Mouse (Mus musculus): ENCODE measurements around the gene Irf2bpl.

Gene Irf2bpl

DNA sequence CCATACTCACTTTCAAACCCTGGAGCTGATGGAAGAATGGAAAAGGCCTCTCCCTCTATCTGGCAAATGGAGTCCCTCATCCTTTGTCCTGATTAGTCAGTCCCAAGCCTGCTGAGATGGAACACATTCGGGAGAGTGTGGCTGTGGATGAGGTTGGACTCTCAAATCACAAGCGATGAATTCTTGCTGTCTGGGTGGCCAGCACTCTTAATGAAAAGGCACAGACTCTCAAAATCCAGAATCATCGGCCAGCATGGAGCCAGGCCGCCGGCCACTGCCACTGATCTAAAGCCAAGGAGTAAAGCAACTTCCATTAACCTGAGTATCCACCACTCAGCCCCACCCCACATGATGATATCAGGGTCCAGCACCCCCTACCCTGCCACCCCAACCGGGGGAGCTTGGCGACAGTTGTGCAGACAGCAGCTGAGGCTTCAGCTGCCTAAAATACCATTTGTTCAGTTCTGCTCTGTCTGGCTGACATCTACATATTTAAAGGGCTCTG is 13.2 kb upstream of the Irf2bpl start:
- DNase-seq, result no peak

DNA sequence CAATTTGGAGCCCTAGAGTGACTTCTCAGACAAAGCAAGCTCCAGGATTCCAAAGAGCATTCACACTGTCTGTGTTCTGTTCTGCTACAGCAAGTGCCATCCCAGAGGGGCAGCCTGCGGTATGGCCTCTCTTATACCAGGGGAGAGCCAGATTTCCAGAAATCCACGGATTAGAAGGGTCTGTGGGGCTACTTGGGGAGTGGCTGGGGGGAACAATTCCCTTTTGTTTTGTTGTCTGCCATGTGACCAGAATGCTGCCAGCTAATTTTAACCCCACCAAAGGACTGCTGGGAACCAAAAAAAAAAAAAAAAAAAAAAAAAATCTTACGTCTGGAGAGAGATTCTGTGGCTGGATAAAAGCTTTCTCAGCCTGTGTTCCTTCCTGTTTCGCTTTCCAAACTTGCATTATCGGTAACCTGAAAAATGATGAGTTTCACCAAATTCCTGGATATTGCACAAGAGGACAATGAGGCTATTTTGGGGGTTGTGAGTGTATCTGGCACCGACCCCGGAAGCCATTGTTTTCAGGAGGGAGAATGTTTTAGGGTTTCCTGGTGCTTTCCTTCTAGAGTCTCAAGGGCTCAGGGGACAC is 12.4 kb upstream of the Irf2bpl start:
- no peak for DNase-seq

DNA sequence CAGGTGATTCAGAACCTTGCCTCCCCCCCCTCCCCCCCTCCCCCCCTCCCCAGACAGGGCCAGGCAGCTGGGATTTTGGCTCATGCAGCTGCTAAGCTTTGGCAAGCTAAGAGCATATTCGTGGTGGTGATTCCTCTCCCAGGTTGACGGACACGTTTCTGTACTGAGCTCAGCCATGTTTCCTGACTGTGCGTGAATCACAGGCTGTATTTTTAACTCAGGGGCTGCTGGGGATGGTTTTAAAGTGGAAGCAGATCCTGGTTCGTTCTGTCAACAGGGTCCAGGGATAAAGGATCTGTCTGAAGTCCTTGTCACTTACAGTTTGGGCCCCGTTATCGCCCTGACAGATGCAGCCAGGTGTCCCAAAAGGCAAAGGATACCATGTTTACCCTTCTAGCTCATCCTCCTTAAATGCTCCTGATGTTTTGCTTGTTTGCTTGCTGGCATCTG is 11.9 kb upstream of the Irf2bpl start:
- DNase-seq, result no peak

DNA sequence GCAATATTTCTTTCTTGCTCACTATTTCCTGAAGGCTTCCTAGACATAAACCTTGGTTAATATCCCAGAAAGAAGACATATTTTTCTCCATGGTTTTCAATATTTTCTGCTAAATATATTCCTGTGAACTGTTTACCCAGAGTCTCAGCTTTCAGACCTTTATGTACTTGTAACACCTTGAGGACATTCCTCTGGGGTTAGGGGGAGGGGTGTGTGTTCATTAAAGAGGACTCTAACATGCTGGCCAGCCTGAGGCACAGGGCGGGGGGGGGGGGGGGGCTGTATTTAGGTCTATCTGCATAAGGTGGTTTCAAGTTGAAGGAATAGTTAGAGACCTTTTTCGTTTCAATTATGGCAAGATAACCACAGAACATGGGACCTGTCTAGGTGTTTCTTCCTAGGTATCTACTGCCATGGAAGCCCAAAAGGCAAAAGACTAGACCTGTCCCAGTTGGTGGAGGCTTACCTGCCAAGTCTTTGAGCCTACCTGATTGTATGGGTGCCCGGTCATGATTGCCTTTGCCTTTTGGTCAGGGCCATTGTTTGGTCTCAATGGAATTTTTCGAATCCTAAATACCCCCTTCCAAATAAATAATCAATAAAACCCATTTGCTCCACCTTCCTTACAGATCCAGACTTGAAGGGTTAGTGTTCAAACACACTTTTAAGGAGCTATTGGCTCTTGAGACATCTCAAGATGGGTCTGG is 11.3 kb upstream of the Irf2bpl start:
- DNase-seq, result no peak

DNA sequence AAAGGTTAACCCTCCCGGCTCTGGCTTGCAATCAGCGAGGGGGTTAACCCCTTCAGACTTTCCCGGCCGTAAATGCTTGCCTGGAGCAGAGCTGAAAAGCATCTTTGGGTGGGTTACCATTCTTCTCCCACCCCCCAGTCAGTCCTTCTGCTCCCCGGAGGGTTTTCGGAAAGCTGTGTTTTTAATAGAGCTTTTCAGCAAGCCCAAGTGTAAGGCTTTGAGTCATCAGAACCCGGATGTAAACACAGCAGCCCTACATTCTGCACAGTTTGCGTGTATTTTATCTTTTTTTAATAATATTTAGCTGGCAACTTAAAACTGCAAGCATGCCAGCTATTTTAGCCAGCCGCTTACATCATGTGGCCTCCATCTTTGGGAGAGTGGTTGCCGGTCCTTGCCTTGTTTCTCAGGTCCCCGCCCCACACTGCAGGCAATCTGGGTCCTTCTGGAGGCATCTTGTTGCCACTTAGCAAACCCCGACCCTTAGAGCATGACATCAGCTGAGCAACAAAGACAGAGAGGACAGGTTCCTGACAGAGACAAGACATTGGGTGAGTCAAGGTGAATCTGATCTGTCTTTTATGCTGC is 10.3 kb upstream of the Irf2bpl start:
- no peak for DNase-seq

DNA sequence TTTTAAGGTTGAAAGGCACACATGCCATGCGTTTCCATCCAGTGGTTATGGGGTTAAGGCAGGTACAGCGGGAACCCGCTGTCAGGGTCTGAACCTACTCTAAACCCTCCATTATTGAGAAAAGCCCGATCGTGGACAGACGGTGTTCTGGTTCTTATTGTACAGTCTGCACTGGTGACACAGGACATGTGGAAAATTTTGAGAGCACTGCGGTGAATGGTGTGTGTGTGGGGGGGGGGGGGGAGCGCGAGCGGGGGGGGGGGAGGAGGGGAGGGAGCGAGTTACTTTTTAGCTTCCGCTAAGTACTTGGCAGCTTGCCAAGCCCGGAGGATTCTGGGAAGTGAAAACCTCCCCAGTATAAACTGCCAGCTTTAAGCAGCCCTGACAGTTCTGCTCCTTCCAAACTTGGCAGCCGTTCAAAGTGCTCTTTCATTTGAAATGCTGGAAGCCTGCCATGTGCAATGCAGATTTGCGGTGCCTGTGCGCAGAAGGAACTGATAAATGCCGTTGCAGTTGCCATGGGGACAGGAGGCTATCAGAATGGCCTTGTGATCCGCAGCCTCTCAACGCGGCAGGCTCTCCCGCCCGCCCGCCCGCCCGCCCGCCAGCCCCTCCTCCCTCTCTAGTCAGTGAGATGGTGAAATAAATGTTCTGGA is 9.7 kb upstream of the Irf2bpl start:
- peak; percentile 93 for DNase-seq

DNA sequence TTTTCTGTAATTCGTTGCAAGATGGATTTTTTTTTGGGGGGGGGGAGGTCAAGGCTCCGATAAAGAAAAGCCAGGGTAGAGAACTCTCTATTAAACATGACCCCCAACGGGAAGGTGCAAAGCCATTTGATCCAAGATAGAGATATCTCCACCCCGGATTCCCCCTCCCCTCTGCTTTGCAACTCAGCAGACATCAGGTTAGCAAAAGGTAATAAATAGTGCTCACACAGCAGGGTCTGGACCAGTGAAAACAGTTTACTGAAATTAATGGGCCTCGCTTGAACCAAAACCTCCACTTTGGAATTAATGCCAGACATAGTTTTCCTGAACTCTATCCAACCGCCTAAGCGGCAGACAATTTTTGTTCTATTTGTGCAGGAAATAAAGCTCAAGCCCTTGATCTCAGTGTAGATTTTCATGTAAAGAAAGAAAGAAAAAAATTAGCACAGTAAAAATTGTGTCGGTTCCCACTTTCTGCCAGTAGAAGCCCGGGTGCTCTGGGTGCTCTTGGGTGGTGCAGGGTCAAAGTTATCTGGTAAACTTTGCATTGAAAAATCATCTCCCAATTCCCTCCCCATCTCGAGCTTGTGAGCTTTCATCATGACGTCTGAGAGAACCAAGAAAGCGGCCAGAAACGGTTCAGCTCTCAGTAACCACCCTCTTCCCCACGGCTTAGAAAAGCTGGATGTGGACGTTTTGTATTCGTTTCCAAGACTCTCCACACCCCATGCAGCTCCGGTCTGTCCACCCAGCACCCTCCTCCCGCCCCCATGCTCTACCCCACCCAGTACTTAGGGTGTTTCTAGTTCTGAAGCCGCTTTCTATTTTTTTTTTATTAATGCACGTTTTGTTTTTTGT is 9.0 kb upstream of the Irf2bpl start:
- DNase-seq, result peak; percentile 57

DNA sequence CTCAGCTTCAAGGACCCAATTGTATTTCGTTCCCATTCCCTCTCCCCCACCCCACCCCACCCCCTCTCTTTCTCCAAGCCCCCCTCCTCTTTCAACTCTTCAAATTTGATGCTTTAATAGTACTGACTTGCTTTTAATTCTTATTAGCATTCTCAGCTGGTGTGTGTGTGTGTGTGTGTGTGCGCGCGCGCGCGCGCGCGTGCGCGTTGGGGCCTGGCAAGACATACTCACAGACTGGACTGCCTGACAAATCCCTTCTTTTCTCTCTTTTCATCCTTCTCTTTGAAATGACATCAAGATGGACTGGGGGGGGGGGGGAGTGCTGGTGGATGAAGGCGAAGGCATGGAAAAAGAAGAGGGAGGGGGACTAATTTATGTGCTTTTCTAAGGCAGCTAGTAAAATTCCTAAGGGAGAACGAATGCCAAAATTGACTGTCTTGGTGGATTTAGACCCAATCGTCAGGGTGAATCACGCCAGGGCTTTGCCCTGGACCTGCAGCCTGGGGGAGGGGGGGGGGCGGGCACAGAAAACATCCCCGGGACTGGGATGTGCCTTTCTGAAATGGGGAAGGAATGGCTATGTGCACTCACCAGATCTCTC is 8.2 kb upstream of the Irf2bpl start:
- DNase-seq, result peak; percentile 59

DNA sequence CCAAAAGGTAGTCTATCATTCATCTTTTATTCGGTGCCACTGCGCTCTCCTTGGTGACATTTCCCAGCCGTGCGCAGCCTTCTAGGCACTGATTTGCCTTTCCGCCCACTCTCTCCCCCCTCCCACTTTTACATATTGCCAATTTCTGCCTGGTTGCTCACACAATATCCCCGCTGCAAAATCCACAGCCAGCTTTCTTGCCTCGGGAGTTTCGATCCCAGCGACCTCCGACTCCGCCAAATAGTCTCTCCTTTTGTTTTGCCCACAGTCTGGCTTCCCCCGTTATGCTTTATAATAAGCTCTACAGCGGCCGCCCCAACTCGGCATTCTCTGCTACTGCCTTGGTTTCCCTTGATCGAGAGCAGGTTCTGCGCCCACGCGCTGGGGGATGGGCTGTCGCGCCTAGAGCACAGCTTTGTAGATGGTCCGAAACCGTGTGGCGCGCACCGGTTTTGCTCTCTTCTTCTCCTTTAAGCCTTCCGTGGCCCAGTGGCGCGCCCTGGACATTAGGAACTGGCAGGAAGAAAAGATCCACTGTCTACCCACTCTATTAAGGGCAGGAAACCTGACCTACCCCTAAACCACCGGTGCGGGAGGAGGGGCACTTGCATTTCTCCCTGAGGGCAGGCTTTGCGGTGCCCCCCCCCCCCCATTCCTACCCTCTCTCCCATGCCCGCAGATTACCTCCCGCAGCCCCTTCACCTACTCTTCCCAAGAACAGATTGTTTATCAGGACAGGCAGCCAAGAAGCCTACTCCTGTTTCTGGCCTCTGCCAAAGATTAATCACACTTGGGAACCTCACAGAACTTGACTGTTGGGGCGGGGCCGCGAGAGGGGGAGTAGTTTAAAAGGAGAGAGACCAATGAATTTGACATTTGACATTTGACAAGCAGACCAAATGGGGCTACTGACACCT is 7.4 kb upstream of the Irf2bpl start:
- DNase-seq, result peak; percentile 82

DNA sequence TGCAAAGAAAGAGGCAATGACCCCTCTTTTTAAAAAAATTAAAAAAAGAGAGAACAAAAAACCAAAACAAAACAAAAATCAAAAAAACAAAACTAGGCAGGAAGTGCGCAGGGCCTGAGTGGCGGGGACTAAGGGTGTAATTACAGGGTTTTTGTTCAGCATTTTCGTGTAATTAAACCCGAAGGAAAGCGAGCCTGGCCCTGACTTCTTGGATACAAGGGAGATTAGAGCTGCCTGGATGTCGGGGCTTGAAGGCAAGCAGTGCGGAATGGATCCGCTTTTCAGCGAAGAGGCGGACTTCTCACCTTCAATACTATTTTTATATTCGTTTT is 6.8 kb upstream of the Irf2bpl start:
- DNase-seq, result no peak

DNA sequence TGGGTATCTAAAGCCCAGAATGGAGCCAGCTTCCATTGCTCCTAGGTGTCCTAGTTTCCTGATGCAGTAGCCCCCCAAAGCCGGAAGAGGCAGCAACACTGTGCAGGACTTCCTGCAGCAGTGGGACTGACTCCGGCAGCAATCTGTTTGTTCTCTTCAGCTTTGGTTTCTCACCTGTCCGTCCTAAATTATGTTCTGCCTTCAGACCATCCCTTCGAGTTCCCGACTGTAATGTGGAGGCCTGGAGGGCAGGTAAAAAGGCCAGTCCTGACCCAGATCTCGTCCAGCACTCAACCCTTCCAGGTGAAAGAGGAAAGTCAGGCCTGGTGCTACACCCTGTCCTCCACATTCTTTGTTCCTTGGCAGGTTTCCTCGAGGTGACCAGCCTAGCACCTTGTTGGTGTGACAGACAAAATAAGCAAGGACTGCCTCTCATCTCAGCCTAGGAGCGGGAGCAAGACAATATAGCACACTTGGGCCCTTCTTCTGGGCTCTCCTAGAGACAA is 6.3 kb upstream of the Irf2bpl start:
- no peak for DNase-seq

DNA sequence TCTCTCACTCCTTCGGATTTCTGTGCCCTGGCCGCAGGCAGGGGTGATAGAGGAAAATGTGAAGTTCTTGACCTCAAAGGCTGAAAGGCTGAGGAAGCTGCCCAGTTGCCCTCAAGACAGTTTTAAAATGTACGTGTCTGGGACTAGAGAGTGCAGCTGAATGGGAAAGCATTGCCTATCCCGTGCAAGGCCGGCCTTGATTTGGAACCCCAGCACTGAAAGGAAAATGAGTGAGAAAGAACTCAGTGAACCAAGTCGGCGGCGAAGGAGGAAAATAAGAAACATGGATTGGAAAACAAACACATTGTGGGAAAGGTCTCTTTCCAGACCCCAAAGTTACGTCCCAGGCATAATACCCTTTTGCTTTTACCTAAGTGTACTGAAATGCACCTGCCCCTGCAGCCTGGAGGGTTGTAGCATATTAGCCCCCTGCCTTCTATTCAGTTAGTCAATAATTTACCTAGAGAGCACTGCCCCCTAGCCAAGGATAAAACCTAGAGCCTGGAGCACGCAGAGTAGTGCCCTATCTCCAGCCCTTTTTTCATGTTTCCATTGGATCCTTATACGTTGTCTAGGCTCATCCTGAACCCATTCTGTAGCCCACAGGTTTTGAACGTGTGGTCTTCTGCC is 5.6 kb upstream of the Irf2bpl start:
- no peak for DNase-seq

DNA sequence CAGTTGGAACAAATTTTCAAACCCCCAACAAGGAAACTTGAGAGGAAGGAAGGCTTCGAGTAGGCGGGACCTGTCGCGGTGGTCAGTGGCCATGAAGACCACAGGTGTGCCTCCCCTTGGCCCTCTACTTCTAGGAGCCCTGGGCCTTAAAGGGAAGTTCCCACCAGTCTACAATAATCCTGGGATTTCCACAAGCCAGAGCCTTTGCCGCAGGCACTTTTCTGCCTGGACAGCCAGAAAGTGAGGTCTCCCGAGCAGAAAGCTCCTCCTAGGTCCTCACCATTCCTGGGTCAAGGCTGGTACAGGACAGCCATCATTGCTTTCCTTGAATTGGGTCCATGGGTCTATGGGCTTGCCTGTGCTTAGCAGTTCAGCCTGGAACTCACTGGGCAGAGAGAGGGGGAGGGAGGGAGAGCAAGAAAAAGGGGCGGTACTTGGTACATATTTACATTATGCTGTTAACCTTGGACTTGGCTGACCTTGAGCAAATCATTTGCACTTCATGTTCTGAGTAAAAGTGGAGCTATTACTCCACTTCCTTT is 4.6 kb upstream of the Irf2bpl start:
- DNase-seq, result no peak

DNA sequence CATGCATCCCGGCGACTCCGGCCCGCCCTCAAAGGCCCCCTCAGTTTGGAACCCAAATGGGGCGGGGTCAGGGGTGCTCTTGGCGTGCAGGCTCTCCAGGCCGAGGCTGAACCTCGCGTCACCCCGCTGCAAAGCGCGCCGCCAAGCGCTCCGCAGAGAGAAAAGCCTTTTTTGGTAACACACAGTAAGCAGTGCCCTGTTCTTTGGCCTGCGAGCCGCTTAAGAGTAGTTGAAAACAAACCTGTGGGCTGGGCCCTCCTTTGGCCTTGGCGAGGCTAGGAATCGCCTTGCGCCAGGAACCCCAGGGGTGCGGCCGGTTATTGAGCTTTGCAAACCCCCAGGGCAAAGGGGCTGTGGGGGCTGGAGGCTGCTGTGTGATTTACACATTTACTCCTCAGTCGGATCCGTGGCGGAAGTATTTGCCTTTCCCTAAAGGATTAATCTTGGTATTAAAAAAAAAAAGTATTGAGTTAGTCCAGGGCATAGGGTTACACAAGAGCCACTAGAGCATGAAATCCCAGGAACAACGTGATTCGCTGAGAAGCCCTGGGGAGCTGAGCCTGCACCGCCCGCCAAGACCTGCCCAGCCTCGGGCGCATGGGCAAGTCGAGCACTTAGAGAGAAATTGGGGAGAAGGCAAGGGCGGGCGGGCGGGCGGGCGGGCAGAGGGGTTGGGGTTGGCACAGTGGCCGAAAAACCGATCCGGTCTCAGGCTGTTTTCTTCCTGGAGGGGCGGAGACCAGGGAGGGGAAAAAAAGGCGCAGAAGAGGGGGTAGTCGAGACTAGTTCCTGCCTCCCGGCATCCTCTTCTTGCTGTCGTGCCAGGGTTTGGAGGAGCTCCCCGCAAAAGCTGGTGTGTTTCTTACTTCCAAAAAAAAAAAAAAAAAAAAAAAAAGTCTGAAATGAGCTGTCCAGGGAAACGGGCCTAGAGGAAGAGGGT is 3.8 kb upstream of the Irf2bpl start:
- peak; percentile 74 for DNase-seq

DNA sequence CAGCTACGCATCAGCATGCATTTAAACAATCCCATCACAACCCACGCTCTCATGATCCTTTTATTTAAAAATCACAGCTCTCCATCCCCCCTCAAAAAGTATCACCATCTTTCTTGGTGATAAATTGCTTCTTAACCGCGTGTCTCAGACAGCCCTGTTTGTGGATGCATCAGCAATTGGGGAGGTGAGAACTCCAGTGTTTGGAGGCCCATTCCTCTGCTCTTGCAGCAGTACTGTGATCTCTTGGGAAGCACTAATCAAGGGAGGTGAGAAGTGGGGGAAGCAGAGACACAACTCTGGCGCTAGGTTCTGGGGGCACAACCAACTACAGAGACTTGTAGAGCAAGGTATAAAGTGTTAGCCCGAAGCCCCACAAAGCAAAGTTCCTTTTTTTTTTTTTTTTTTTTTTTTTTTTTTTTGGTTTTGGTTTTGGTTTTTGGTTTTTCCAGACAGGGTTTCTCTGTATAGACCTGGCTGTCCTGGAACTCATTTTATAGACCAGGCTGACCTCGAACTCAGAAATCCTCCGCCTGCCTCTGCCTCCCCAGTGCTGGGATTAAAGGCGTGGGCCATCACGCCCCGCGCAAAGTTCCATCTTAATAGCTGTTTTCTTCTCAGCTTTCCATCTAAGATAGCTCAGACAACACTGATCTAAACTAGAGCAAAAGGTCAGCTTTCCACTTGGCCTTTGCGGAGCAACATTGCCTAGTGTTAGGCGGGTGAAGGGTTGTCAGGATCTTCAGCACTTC is 3.0 kb upstream of the Irf2bpl start:
- DNase-seq, result no peak

DNA sequence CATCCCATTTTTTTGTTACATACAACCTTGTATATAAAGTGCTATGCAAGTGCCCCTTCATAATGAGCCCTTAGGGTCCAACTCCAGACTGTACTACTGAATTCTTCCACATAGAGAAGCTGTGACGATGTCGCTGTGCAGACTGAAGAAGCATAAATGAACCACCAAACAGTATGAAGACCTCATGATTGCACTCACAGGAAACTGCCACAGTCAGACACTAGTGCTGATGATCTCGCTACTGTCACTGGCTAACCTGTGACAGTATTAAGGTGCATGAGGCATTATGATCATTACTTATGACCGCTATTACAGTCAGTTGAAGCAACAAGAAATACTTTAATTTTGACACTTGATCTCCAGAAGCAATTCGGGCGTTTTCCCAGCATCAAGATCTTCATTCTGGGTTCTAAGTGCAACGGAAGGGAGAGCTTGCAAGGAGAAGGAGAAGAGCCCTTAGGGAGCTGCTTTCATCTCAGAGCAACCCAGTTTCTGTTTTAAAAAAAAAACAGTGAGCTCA is 1.9 kb upstream of the Irf2bpl start:
- DNase-seq, result no peak

DNA sequence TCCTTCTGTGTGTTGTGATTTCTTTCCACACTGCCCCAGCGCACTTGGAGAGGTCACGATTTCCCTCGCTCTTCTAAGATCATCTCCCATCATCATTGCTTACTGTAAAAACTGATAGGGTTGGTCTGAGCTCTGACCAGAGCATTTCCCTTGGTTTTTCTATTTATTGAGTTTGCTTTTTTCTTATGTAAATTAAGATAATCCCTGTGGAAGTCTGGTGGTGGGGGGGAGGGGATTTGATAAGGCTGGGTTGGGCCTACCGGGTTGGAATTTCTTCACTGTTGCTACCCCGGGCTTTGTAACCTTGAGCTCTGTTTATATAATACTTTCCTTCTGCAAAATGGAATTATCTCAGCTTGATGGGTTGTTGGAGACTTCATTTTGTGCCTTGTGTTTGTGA is 1.1 kb upstream of the Irf2bpl start:
- DNase-seq, result no peak

DNA sequence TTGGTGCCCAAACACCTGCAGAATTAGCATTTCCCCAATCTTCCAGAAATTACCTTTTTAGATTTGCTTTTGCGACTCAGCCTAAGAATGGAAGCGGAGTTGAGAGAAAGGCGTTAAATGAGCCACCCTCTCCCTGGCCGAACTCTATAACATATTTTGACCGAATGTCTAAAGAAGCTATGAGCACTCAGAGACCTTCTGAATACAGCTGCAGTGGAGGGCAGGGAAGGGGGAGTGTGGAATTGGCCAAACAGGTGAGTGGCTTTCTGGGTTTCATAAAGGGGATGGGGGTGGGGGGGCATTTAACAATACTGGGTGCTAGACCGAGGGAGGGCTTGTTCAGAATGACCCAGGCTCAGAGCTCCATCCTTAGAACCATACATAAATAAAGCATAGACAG is 738 bp upstream of the Irf2bpl start:
- no peak for DNase-seq
